Mouse (Mus musculus): ENCODE measurements around the gene Krtap10-4. TPM values are rescaled to one million over a fixed set of nuclear protein-coding genes. Genes with fewer than 3 reads are reported as not detected.
A peak's percentile ranks its signal among the peaks of the same experiment; 100 is the strongest.

Krtap10-4 gene
- polyA plus RNA-seq, 1 experiment: not detected

DNA sequence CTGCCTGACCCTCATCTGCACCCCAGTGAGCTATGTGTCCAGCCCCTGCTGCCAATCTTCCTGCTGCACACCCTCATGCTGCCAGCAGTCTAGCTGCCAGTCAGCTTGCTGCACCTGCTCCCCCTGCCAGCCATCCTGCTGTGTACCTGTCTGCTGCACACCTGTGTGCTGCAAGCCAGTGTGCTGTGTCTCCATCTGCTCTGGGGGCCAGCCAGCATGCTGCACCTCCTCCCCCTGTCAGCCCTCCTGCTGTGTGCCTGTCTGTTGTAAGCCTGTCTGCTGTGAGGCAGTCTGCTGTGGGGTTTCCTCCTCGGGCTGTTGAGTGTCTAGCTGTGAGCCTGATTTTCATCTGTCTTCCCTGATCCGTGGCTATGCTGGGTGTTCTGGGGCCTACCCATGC, 20.1 kb upstream of the Krtap10-4 start:
- WGBS: 44% methylated on average over 2 of the region's 2 CpGs
- Histone ChIP-seq H3K27ac (ENCODE audit: control insufficient read depth, insufficient read depth, low read depth, low read length, poor library complexity) (no peak overlapping the region), H3K4me3 (replicated peaks; ENCODE audit: control insufficient read depth, low read depth, low read length) (no peak overlapping the region), H3K4me1 (ENCODE audit: control insufficient read depth, insufficient read depth, low read length) (no peaks in the 10 kb centered on the region)
- TF ChIP-seq CTCF (IDR thresholded peaks at IDR 0.05; ENCODE audit: control insufficient read depth, insufficient read depth, low read length) (no peak), POLR2A (IDR thresholded peaks at IDR 0.05; ENCODE audit: borderline replicate concordance, control insufficient read depth, low read depth, low read length) (no peak)

DNA sequence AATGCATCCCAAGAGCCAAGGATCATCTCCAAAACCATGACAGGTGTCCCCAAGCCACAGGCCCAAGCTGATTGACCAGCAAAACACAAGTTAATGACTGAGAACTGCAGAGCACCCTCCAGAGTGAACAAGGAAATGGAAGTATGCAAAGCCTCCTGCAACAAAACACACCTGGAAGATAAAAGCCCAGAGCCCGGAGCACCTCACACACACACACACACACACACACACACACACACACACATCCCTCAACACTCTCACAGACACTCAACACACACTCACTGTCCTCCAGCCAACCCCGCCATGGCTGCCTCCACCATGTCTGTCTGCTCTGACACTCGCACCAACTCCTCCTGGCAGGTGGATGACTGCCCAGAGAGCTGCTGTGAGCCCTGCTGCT, 19.6 kb upstream of the Krtap10-4 start, which contains the start of gene Gm36176:
Gene Gm36176, plus strand, starts transcription at position 301 of the 400 bp plus-strand sequence.
- TF ChIP-seq POLR2A (IDR thresholded peaks at IDR 0.05; ENCODE audit: borderline replicate concordance, control insufficient read depth, low read depth, low read length) (no peak), CTCF (IDR thresholded peaks at IDR 0.05; ENCODE audit: control insufficient read depth, insufficient read depth, low read length) (no peak)
- H3K4me3 ChIP-seq (replicated peaks; ENCODE audit: control insufficient read depth, low read depth, low read length): no peak within 1 kb of the TSS
- H3K4me1 ChIP-seq (ENCODE audit: control insufficient read depth, insufficient read depth, low read length): no peaks in the 10 kb centered on the region
- WGBS: 45% methylated on average over 3 of the region's 3 CpGs
- no peak within 1 kb of the TSS for H3K27ac ChIP-seq (ENCODE audit: control insufficient read depth, insufficient read depth, low read depth, low read length, poor library complexity)

DNA sequence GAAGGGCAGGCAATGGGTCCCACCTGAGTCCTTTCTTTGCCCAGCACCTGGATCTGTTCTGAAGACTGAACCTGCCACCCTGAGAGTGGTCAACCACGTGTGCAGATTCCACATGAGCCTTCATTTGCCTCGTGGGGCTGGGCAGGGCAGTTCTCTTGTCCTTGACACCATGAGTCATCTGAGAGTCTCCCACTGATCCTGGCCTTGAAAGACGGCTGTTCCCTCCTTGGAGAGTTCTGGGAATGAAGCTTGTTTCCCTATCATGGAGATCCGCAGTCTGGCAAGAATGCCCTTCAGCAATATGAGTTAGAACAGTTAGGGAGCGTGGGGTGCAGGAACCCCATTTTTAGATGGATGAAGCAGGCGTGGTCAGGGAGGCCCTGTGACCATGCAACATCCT, 12.1 kb upstream of the Krtap10-4 start:
- TF ChIP-seq CTCF (IDR thresholded peaks at IDR 0.05; ENCODE audit: control insufficient read depth, insufficient read depth, low read length): no peak
- Histone ChIP-seq H3K4me1 (ENCODE audit: control insufficient read depth, insufficient read depth, low read length) (no peaks in the 10 kb centered on the region), H3K27ac (ENCODE audit: control insufficient read depth, insufficient read depth, low read depth, low read length, poor library complexity) (no peak overlapping the region), H3K4me3 (replicated peaks; ENCODE audit: control insufficient read depth, low read depth, low read length) (no peak overlapping the region)
- 70% methylated on average over 6 of the region's 6 CpGs for WGBS

DNA sequence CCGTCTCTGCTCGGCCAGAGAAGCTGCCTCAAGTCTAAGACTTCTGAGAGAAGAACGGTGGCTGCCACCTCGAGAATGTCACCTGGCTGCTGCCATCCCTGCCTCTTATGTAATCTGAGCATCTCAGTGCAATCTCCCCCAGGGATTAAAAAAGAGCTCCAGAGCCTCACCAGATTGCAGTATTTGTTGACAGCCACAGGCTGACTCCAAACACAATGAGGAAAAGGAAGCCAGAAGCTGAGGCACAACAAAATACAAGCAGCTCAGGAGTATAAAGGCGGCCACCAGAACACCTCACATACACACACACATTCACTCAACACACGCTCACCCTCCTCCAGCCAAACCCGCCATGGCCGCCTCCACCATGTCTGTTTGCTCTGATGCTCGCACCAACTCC, 8.8 kb upstream of the Krtap10-4 start, which contains the start of gene Krtap10-10:
Gene Krtap10-10, plus strand, starts transcription at position 301 of the 400 bp plus-strand sequence.
- TF ChIP-seq CTCF (IDR thresholded peaks at IDR 0.05; ENCODE audit: control insufficient read depth, insufficient read depth, low read length) (no peak), POLR2A (IDR thresholded peaks at IDR 0.05; ENCODE audit: borderline replicate concordance, control insufficient read depth, low read depth, low read length) (no peak)
- WGBS: 69% methylated on average over 9 of the region's 9 CpGs

DNA sequence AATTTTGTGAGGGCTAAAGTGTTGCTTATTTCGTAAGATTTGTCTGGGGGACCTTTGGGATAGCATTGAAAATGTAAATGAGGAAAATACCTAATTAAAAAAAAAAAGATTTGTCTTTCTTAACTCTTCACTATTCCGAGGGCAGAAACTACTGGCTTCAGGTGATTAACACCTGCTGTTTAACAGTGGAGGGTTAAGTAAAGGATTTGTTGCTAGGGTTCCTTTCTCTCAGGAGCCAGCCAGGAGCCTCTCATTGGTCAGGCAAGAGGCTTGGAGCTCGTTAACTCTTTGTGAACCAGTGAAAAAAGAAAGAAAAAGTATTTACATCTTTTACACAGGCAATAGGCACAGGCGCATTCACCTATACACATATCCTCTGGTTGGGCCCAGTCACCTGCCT, 7.7 kb downstream of the Krtap10-4 start:
- no peak overlapping the region for H3K4me3 ChIP-seq (replicated peaks; ENCODE audit: control insufficient read depth, low read depth, low read length)
- TF ChIP-seq CTCF (IDR thresholded peaks at IDR 0.05; ENCODE audit: control insufficient read depth, insufficient read depth, low read length): no peak
- TF ChIP-seq POLR2A (IDR thresholded peaks at IDR 0.05; ENCODE audit: borderline replicate concordance, control insufficient read depth, low read depth, low read length): no peak
- H3K27ac ChIP-seq (ENCODE audit: control insufficient read depth, insufficient read depth, low read depth, low read length, poor library complexity): no peak overlapping the region
- no peaks in the 10 kb centered on the region for H3K4me1 ChIP-seq (ENCODE audit: control insufficient read depth, insufficient read depth, low read length)
- WGBS: 60% methylated on average over 4 of the region's 4 CpGs

More for the DNA sequence above, 8.8 kb upstream of the Krtap10-4 start, which contains the start of gene Krtap10-10:
- H3K4me3 ChIP-seq (replicated peaks; ENCODE audit: control insufficient read depth, low read depth, low read length): no peak within 1 kb of the TSS
- H3K4me1 ChIP-seq (ENCODE audit: control insufficient read depth, insufficient read depth, low read length): no peaks in the 10 kb centered on the region
- H3K27ac ChIP-seq (ENCODE audit: control insufficient read depth, insufficient read depth, low read depth, low read length, poor library complexity): no peak within 1 kb of the TSS

DNA sequence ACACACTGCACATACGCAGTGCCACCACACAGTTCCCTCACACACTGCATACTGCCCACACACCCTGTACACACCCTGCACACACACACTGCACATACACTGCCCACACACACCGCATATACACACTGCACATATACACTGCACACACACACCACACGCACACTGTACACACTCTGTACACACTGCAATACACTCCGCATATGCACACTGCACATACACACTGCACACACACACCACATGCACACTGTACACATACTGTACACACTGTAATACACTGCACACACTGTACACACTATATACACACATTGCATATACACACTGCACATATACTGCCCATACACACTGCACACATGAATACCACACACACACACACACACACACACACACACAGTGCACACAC, 8.4 kb downstream of the Krtap10-4 start:
- Histone ChIP-seq H3K4me1 (ENCODE audit: control insufficient read depth, insufficient read depth, low read length) (no peaks in the 10 kb centered on the region), H3K27ac (ENCODE audit: control insufficient read depth, insufficient read depth, low read depth, low read length, poor library complexity) (no peak overlapping the region), H3K4me3 (replicated peaks; ENCODE audit: control insufficient read depth, low read depth, low read length) (no peak overlapping the region)
- 94% methylated on average over 4 of the region's 4 CpGs for WGBS
- TF ChIP-seq CTCF (IDR thresholded peaks at IDR 0.05; ENCODE audit: control insufficient read depth, insufficient read depth, low read length): peak; percentile 8; the same call in 1 of the 2 replicates
- TF ChIP-seq POLR2A (IDR thresholded peaks at IDR 0.05; ENCODE audit: borderline replicate concordance, control insufficient read depth, low read depth, low read length): no peak

DNA sequence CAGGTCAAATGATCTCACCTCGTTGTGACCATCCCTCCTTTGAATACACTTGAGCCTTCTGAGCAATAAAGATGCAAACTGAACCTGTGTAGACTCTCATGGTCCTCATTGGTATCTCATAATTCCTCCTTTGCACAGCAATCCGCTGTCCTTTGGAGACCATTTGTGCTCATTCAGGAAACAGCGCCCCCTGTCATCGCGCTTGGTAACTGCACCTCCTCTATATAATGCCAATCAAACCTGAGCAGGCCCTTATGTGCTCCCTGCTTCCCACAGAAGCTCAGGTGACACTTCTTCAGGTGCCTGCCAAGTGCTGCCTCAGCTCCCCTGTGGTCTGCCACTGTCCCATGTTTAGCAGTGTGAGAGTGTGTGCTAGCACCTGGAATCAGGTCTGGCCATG, 11.4 kb downstream of the Krtap10-4 start:
- TF ChIP-seq CTCF (IDR thresholded peaks at IDR 0.05; ENCODE audit: control insufficient read depth, insufficient read depth, low read length) (peak; percentile 47; the same call in 1 of the 2 replicates), POLR2A (IDR thresholded peaks at IDR 0.05; ENCODE audit: borderline replicate concordance, control insufficient read depth, low read depth, low read length) (no peak)
- Histone ChIP-seq H3K4me1 (ENCODE audit: control insufficient read depth, insufficient read depth, low read length) (no peaks in the 10 kb centered on the region), H3K27ac (ENCODE audit: control insufficient read depth, insufficient read depth, low read depth, low read length, poor library complexity) (no peak overlapping the region), H3K4me3 (replicated peaks; ENCODE audit: control insufficient read depth, low read depth, low read length) (no peak overlapping the region)
- 40% methylated on average over 5 of the region's 5 CpGs for WGBS

DNA sequence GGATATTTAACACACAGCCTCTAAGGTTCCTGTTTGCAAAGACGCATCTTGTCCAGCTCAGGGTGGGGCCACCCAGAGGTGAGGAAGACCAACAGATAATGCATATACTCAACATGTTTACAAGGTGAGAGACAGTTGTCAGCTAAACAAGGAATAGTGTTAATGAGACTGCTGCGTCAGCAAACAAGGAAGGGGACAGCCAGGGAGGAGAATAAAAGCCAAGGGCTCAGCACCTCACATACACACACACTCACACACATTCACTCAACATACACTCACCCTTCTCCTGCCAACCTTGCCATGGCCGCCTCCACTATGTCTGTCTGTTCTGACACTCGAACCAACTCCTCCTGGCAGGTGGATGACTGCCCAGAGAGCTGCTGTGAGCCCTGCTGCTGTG, 12.5 kb downstream of the Krtap10-4 start, which contains the start of gene Gm2696:
Gene Gm2696, plus strand, starts transcription at position 301 of the 400 bp plus-strand sequence.
- Histone ChIP-seq H3K4me3 (replicated peaks; ENCODE audit: control insufficient read depth, low read depth, low read length) (no peak within 1 kb of the TSS), H3K4me1 (ENCODE audit: control insufficient read depth, insufficient read depth, low read length) (no peaks in the 10 kb centered on the region), H3K27ac (ENCODE audit: control insufficient read depth, insufficient read depth, low read depth, low read length, poor library complexity) (no peak within 1 kb of the TSS)
- TF ChIP-seq CTCF (IDR thresholded peaks at IDR 0.05; ENCODE audit: control insufficient read depth, insufficient read depth, low read length): no peak
- no peak for TF ChIP-seq POLR2A (IDR thresholded peaks at IDR 0.05; ENCODE audit: borderline replicate concordance, control insufficient read depth, low read depth, low read length)
- 54% methylated on average over 4 of the region's 4 CpGs for WGBS

DNA sequence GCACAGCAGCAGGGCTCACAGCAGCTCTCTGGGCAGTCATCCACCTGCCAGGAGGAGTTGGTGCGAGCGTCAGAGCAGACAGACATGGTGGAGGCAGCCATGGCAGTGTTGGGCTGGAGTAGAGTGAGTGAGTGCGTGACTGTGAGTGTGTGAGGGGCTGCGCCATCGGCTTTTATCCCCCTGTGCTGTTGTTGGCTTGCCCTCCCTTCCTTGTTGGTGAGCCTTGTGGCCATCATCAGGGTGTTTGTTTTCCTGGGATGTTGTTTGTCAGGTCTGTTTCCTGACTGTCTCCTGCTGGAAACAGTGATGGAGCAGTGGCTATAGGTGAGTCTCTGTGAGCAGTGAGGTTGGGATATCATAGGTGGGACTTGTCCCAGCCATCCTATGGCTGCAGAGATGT, 15.2 kb downstream of the Krtap10-4 start, which contains the start of gene Gm9507:
Gene Gm9507, minus strand, starts transcription at position 101 of the 400 bp plus-strand sequence.
- Histone ChIP-seq H3K4me3 (replicated peaks; ENCODE audit: control insufficient read depth, low read depth, low read length) (no peak within 1 kb of the TSS), H3K27ac (ENCODE audit: control insufficient read depth, insufficient read depth, low read depth, low read length, poor library complexity) (no peak within 1 kb of the TSS), H3K4me1 (ENCODE audit: control insufficient read depth, insufficient read depth, low read length) (no peaks in the 10 kb centered on the region)
- 70% methylated on average over 5 of the region's 5 CpGs for WGBS
- no peak for TF ChIP-seq CTCF (IDR thresholded peaks at IDR 0.05; ENCODE audit: control insufficient read depth, insufficient read depth, low read length)
- no peak for TF ChIP-seq POLR2A (IDR thresholded peaks at IDR 0.05; ENCODE audit: borderline replicate concordance, control insufficient read depth, low read depth, low read length)
